Mouse (Mus musculus): ENCODE measurements around the gene Gm20388.

DNA sequence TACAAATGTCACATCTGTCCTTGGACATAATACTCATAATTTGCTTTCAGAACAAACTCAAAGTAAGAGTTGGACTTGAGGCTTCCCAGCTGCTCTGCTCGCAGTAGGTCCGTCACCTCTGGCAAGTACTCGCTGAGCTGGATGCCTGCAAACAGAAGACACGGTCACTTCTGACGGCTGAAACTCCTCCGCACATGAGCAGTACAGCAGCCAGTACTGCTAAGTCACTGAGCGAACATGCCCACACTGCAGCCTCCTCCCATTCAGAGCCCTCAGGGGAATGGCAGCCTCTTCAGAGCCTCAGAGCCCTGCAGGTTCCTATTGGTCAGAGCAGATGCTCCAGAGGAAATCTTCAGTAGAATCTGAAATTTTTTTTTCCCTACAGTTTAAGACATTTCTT is 3988.7 kb downstream of the Gm20388 start:
- no peak for TF ChIP-seq CTCF (IDR thresholded peaks at IDR 0.05; ENCODE audit: low read depth)
- TF ChIP-seq EP300 (IDR thresholded peaks at IDR 0.05; ENCODE audit: low read depth) = no peak

Measured in liver, embryonic 14.5 days (tissue).